Mouse (Mus musculus): ENCODE results near the gene Camk2d.
A peak's percentile ranks its signal among the peaks of the same experiment; 100 is the strongest.

The Camk2d gene

DNA sequence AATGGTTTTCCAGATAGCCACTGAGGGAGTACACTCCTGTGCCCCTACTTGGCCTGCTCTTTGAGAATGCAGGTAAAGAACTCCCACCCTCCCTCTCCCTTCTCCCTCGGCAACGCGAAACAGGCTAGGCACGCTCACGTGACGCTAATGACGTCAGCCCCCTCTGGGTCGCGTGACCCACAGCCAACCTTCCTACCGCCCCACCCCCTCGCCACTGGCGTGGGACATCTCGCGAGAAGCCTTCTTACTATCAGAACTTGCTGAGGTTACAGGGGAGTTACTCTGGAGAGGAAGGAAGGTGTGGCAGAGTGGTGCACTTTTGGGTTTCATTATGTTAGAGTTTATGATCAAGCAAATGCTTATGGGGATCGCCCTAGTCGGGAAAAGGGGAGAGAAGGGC, at the start of gene Camk2d:
Camk2d (plus strand) TSS at position 217 of the 400 bp plus-strand sequence.
- peak; percentile 95 for DNase-seq (ENCODE audit: extremely low spot score, low spot score)

DNA sequence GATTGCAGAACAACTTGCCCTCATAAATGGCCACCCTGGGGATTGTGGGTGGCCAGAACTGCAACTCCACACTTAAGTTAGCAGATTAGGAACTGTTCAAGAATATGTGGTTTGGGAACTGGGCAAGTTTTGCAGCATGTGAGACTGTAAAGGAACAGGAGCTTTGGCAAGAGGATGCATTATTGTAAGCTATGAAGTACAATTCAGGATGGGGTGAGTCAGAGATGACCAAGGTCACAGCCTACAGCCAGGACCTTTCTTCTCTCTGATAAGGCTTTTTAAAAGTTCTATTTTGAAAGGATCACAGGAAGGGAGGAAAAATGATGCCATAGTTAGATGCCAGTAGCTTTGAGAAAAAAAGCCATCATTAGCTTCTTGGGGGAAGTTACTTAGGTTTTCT, 48.2 kb upstream of the Camk2d start:
- no peak for DNase-seq (ENCODE audit: extremely low spot score, low spot score)

DNA sequence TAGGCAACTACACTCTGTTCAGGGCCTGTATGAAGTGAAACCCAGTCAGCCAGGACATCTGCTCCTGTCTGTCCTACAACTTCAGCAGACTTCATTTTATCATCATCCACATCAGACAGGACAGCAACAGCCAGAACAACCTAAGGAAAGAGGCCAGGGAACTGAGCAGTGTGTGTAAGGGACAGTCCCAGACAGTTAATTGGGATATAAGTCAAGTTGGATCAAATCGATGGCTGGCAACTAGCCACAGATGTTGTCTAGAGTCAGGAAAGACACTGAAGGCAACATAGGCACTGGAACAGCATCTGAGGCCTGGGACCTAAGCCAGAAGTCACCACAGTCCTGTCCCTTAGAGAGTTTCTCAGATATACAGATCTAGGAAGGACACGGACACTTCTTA, 32.5 kb upstream of the Camk2d start:
- DNase-seq (ENCODE audit: extremely low spot score, low spot score), result no peak

DNA sequence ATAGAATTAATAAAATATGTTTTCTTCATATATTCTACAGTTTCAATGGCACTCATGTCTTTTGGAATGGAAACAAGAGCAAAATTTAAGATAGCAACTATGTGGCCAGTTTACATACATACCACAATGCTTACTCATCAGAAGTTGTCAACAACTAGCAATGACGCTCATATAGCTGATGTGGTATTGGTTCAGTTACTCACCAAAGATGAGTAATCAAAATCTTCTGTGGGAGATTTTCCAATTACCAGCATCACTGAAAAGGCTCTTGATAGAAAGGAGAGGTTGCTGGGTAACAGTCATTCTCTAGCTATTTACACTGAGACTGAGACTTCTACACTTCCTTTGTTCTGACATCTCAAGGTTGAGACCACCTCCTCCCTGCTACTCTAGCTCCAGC, 25.5 kb upstream of the Camk2d start:
- DNase-seq (ENCODE audit: extremely low spot score, low spot score), result no peak

DNA sequence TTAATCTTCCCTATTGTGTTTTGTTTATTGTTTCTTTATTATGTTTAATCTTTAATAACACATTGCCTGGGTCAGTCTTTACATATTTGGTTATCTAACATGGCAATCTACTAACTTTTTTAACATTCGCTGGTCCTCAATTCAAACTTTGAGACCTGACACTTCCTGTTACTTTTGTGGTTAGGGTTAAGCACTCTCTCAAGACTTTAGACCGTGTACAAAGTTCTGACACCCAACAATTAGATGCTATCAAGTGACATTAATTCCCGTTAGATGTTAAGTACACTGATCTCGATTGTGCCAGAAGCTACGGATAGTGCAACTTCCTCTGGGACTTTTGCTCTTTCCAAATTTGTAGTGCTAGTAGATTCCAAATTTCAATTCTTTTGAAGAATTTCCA, 23.2 kb upstream of the Camk2d start:
- no peak for DNase-seq (ENCODE audit: extremely low spot score, low spot score)

DNA sequence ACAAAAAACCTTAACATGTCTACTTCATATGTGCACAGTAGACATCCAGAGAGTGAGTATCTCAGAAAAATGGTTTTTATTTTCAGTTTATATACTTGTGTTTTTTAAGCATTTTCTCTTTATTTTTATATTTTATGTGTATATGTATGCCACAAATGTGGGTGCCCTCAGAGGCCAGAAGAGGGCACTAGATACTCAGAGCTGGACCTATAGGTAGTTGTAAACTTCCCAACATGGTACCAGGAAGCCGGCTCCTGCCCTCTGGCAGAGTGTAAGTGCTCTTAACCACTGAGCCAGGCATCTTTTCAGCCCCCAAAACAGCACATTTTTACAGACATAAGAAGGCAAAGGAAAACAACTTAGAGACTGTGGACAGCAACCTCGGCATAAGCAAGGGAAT, 20.2 kb upstream of the Camk2d start:
- DNase-seq (ENCODE audit: extremely low spot score, low spot score), result no peak

DNA sequence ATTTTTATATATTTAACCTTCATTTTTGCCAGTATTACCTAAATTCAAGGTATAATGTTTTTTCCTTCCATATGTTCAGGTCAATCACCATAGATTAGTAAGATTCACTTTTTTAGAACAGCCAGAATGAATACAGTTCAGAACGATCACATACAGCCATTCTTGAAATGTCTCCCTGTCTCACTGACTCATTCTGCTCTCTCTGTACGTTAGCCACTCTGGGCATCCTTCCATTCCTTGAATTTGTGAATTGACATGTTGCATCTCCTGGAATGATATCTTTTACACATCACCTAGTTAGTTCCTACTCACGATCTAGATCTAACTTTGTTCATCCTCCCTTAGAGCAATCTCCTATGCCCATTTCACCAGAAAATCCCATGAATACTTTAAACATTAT, 10.0 kb upstream of the Camk2d start:
- no peak for DNase-seq (ENCODE audit: extremely low spot score, low spot score)

DNA sequence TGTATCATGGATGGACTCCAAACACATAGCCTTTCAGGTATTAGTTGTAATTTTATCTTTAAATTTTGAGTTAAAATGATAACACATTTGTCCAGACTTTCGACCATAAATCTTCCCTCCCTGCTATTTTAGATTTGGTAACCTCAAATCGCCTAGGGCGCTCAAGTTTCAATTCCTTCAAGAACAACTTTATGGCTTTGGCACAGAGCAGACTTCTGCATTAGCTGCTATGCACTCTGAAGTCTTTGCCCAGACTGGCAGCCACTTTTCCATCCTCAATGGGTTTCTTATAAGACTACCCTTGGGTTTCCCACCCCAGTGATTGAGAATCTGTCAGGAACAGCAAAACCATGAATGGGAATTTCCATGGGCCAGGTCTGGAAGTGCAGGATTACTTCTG, 8.6 kb upstream of the Camk2d start:
- no peak for DNase-seq (ENCODE audit: extremely low spot score, low spot score)

DNA sequence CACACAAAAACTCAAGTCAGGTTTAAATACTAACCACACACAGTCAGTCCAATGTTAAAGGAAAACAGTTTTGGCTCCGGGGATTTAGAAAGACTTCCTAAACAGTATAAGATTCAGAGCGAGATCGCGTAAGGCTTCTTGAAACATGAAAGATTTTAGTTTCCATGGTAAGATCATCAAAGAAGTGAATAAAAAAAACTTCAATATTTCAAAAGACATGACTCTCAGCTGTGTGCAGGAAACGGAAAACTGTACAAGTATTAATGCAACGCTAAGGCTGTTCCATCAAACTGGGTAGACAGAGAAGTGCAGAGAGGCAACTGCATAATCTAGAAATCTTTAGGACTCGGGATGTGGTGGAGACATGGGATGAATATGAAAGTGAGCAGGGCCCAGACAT, 6.5 kb upstream of the Camk2d start:
- no peak for DNase-seq (ENCODE audit: extremely low spot score, low spot score)

DNA sequence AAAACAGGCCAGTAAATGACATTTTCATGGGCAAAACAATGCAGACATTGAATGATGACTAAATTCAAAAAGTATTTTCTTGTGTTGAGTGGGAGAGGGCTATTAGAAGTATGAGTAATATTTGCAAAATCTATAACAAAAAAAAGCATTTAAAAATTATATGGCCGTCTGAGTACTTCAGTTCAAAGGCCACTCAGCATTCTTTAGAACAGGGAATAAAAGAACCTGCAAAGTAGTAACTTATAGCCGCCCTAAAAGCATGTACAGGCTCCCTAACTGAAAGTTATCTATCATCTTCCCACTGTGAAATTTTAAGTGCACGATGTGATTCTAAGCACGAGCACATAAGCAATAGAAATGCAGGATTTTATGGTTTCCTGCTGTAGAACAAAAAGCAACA, 646 bp upstream of the Camk2d start:
- no peak for DNase-seq (ENCODE audit: extremely low spot score, low spot score)

DNA sequence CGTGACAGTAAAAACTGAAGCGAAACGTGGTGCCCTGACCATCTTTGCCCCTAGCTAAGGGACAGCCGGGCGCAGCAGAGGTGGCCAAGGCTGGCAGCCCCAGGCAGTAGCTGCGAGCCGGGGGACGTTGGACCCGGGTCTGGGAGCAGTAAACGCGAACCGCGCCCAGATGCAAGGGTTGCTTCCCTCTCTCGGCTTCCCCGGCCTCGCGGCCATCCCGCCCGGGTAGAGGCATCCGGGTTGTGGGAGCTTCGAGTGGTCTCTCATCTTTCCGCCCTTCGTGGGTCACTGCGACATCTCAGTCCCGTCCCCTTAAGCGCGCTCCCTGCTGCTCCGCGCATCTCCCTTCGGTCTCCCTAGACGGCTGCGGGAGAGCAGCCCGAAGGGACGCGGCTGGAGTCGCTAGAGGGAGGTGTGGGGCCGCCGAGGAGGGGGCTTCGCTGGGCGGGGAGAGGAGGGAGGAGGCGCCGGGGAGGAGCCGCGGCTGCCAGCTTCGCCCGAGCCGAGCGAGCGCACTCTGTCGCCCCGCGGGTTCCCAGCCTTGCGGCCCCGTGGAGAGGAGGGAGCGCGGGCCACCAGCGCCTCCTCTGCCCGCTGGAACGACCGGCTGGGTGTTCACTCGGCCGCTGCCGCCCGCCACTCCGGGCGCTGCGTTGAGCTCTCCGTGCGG, 524 bp downstream of the Camk2d start:
- peak; percentile 86 for DNase-seq (ENCODE audit: extremely low spot score, low spot score)

DNA sequence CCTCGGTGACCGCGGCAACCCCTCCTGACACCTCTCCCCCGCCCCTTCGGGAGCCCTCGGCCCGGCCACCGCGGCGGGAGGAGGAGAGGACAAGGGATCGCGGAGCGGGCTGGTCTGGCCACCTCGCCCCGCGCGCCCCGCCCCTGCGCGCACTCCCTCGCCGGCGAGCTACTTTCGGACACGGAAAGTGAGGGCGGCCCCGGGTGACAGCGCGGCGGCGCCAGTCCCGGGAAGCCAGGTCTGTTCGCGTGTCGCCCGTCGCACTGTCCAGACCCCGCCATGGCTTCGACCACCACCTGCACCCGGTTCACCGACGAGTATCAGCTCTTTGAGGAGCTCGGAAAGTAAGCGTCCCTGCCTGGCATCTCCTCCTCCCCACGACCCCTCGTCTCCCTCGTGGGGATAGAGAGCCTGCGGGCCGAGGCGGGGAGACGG, 1.1 kb downstream of the Camk2d start:
- no peak for DNase-seq (ENCODE audit: extremely low spot score, low spot score)

DNA sequence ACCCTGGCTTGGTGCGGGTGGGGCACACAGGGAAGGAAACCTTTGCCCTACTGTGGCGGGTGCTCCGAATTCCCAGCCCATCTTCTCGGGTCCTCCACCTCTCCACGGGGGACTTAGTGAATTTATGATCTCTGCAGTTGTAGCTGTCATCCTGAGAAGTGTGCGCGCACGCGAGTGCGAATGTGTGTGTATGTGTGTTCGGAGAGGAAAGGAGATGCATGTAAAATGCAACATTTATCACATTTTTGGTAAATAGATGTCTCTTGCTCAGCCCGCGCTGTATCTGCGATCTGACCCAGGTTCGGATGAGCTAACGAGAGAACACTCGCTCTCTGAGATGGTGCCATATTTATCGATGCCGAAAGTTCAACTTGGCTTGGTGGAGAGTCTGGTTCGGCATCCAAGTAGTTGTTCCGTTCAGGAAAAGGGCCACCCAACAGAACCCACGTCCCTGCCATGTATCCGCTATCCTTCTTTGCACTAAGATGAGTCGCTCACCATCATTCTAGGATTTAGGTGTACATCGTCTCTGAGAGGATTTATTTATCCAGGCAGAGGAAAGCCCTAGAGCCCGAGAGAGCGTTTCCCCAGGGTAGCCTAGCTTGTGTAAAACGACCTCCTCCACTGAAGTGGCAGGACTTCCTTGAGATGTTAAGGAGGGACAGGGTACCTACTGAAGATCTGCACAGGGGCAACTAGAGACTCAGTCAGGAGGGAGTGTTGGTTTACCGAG, 1.7 kb downstream of the Camk2d start:
- DNase-seq (ENCODE audit: extremely low spot score, low spot score), result peak; percentile 52

DNA sequence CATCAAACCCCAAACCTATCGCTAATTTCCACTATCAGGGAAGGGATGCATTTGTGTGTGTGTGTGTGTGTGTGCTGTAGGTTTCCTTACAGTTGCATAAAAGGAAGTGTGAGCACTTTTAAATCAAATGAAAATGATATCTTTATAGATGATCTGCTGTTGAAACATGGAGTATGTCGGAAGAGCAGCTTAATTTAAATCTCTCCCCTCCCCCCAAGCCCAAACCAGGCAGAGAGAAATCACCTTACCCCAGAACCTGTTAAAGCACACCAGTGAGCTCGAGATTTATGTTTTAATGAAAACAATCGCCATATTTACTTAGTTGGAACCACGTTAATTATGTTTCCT, 2.2 kb downstream of the Camk2d start:
- no peak for DNase-seq (ENCODE audit: extremely low spot score, low spot score)

DNA sequence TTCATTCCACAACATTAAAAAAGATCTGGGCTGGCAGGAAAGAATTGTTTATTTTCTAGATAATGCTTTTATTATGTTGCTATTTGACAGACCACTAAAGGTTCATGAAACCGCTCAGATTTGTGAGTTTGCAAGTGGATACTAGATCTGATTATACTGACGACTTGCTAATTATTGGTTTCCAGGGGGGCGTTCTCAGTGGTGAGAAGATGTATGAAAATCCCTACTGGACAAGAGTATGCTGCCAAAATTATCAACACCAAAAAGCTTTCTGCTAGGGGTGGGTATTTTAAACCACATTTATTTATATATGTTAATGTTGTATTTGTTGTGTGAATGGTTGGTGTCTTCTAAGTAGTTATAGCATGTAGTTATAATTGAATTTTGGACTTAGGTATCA, 2.8 kb downstream of the Camk2d start:
- no peak for DNase-seq (ENCODE audit: extremely low spot score, low spot score)

DNA sequence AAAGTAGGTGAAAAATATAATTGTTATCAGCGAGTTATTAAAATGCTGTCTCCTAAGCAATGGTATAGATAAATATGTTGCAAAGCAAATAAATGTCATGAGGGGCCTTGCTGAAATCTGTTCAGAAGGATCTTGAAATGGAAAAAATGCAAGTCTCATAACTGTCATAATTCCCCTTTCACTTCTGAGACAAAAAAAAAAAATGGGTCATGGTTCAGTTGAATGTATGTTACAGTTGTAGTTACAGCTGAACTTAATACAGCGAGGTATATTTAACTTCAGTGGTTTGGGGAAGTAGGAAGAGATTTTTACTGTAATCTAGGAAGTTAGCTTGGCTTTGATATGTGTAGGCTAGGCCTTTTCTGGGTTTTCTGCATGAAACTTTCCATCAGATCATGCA, 3.2 kb downstream of the Camk2d start:
- no peak for DNase-seq (ENCODE audit: extremely low spot score, low spot score)

DNA sequence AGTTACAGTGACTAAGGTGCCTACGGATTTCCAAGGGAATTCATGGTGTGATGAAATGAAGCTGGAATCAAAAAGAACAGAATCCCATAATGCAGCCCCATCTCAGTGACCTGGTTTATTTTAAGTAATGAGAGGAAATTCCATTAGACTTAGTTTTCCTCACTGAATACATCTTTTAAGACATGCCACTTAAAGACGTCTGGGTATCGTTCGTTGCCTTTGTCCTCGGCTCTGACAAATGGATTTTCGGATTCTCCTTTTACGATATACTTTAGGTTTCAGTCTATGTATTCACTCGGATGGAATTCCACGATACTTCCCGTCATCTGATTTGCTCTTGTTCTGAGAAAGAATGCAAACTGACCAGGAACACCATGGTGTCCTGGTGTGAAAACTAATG, 3.8 kb downstream of the Camk2d start:
- no peak for DNase-seq (ENCODE audit: extremely low spot score, low spot score)

DNA sequence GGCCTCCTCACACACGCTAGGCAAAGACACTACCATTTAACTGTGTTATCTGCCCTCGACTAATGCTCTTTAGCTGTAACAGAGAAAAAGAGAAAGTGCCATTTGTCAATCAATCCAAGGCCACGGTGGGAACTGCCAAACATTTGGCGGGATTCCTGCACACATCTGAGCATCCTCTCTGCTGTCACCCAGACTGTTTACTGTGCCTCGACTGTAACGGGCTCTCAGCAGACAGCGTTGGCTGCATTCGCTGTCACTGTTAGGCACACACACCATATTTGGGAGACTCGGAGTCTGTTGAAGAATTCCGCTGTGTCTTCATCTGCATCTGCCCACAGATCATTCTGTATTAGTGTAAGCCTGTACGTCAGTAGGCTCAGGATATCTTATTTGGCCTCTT, 6.7 kb downstream of the Camk2d start:
- DNase-seq (ENCODE audit: extremely low spot score, low spot score), result no peak

DNA sequence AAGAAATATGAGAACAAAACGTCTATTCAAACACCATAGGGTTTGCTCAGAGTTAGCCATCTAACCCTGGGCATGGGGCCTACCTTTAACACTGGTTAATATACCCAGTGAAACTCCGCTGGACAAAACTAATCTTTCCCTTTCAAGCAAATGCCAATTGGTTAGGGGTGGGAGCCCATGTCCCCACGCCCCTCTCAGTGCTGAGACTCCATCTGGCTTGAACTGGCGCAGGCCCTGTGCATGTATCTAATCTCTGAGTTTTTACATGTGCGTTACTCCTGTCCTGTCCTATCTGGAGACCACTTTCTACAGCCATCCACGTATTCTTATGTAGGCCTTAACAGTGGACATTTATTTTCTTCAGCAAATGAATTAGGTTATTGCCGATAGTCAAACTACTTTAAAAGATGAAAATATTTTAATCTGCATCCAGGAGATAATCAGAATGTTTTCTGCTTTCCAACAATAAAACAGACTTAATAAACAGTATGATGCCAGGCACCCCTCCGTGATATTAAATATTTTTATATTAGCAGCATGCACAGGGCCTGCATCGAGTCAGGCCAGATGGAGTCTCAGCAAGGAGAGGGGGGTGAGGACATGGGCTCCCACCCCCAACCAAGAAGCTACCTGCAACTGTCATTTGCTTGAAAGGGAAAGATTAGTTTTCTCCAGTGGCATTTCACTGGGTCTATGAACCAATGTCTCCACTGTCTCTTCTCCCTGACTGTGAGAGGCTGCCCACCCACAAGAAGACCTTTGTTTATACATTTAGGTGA, 8.7 kb downstream of the Camk2d start:
- no peak for DNase-seq (ENCODE audit: extremely low spot score, low spot score)

DNA sequence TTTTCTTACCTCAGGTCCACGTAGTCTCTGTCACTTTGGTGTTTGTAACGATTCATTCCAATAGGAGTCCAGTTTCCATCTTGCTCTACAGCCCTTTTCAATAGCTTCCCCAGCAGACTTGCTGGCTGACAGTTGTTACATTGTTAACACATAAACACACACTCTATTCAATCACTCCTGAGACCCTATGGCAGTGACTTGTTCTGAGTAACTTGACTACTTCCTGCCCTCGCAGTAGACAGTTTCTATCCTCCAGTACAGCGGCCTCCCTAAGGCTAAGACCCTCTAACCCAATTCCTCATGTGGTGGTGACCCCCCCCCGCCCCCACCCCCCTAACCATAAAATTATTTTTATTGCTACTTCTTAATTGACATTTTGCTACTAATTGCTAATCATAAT, 13.2 kb downstream of the Camk2d start:
- no peak for DNase-seq (ENCODE audit: extremely low spot score, low spot score)

DNA sequence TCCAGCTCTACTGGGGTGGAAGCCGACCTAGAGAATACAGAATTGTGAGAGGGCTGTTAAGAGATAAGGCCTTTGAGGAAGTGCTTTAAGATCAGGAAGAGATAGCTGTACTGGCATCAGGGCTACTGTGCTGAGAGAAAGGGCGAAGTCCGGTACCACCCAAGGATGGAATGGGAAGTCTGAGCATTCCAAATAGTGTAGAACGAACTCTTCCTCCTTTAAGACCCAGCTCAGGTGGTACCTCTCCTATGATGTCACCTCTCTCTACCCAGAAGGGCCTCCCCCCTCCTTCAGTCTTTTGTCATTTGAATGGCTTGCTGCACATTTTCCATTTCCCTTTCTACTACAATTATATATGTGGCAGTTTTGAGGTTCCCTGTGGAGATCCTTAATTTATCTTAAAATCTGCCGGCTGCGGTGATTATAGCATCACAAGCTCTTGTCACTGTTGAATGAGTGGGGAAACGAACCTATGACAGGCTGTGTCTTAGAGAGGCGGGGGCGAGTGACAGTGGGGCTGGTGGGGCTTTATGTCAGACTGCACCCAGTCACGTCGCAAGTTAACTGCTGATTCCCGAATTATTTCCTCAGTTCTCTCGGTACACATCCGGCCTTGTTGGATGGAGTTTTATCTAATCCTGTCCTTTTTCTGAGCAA, 13.8 kb downstream of the Camk2d start:
- DNase-seq (ENCODE audit: extremely low spot score, low spot score), result no peak

DNA sequence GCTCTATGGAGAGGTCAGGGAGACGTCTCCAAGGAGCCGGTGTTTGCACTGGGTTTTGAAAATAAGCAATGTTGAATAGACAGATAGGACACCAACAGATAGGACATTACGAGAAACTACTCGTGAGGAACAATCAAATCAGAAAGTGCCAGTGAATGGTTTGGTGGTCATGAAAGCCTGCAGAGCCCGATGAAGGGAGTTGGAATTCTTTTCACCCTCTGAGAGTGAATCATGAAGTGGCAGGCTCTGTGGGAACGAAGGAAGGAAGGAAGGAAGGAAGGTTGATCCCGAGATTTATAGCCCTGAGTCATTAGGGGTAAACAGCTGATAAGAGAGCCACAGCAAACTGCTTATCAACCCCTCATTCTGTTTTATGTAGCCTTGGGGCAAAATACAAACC, 15.5 kb downstream of the Camk2d start:
- DNase-seq (ENCODE audit: extremely low spot score, low spot score), result no peak

Data from neural tube, embryonic 10.5 days (tissue).